Mouse (Mus musculus) myocyte (in vitro differentiated cells): ENCODE data around the gene Bbof1. TPM values are rescaled to one million over a fixed set of nuclear protein-coding genes. Genes with fewer than 3 reads are reported as not detected.

Source experiments
- H3K27me3 ChIP-seq: one replicate; pipeline ENCODE4 v1.6.1; 2011; ENCODE audit not compliant: control insufficient read depth, insufficient read depth, insufficient read length
- H3K36me3 ChIP-seq: one replicate; pipeline ENCODE4 v1.6.1; 2011; ENCODE audit not compliant: control insufficient read depth, insufficient read depth
- H3K4me2 ChIP-seq: one replicate; pipeline ENCODE4 v1.6.1; 2011; ENCODE audit warnings: low read depth, control low read depth
- H3K4me3 ChIP-seq: one replicate; pipeline ENCODE4 v1.5.1; 2011; ENCODE audit warnings: mild to moderate bottlenecking, control low read depth, moderate library complexity
- H3K79me2 ChIP-seq: one replicate; pipeline ENCODE4 v1.6.1; 2011; ENCODE audit not compliant: control insufficient read depth, insufficient read depth
- H3ac ChIP-seq: one replicate; pipeline ENCODE4 v1.6.1; 2011; ENCODE audit not compliant: control insufficient read depth, insufficient read length
- CEBPB ChIP-seq: IDR thresholded peaks from 2 replicates; pipeline ENCODE4 v1.6.1; 2011; ENCODE audit warnings: mild to moderate bottlenecking, moderate library complexity; ENCODE audit not compliant: poor library complexity, insufficient read depth, severe bottlenecking
- E2F4 ChIP-seq: IDR thresholded peaks from one replicate; pipeline ENCODE4 v1.6.1; 2011; ENCODE audit warnings: mild to moderate bottlenecking, control low read depth, moderate library complexity; ENCODE audit not compliant: insufficient read depth
- MAX ChIP-seq: IDR thresholded peaks from one replicate; pipeline ENCODE4 v1.6.1; 2011; ENCODE audit warnings: low read depth, mild to moderate bottlenecking, control low read depth
- MYOD1 ChIP-seq, 3 experiments: IDR thresholded peaks; one replicate each; pipeline ENCODE4 v1.6.1; 2011; ENCODE audit warnings: control low read depth in 2 of 3, low read depth in 2 of 3, mild to moderate bottlenecking in 2 of 3, moderate library complexity in 1 of 3; ENCODE audit not compliant: insufficient read length in 2 of 3, control insufficient read depth in 1 of 3
- MYOG ChIP-seq, 3 experiments: IDR thresholded peaks; one replicate each; pipeline ENCODE4 v1.6.1; 2011; ENCODE audit warnings: control low read depth in 2 of 3, low read depth in 2 of 3, mild to moderate bottlenecking in 2 of 3; ENCODE audit not compliant: insufficient read length in 2 of 3, control insufficient read depth in 1 of 3, insufficient read depth in 1 of 3
- POLR2A ChIP-seq: IDR thresholded peaks from one replicate; pipeline ENCODE4 v1.6.1; 2011; ENCODE audit warnings: low read depth, mild to moderate bottlenecking, control low read depth, moderate library complexity; ENCODE audit not compliant: insufficient read length
- POLR2AphosphoS2 ChIP-seq: IDR thresholded peaks from one replicate; pipeline ENCODE4 v1.6.1; 2011; ENCODE audit warnings: low read depth, control low read depth; ENCODE audit not compliant: insufficient read length
- REST ChIP-seq: IDR thresholded peaks from one replicate; pipeline ENCODE4 v1.6.1; 2011; ENCODE audit warnings: mild to moderate bottlenecking, control low read depth, moderate library complexity; ENCODE audit not compliant: insufficient read depth, insufficient read length
- SRF ChIP-seq: IDR thresholded peaks from one replicate; pipeline ENCODE4 v1.6.1; 2011; ENCODE audit warnings: low read depth; ENCODE audit not compliant: control insufficient read depth, insufficient read length
- TCF12 ChIP-seq: IDR thresholded peaks from one replicate; pipeline ENCODE4 v1.6.1; 2011; ENCODE audit warnings: mild to moderate bottlenecking, control low read depth; ENCODE audit not compliant: poor library complexity, insufficient read depth, severe bottlenecking
- TCF3 ChIP-seq: IDR thresholded peaks from one replicate; pipeline ENCODE4 v1.6.1; 2011; ENCODE audit warnings: low read depth, control low read depth; ENCODE audit not compliant: insufficient read length
- USF1 ChIP-seq: IDR thresholded peaks from one replicate; pipeline ENCODE4 v1.6.1; 2011; ENCODE audit warnings: low read depth, mild to moderate bottlenecking, control low read depth, moderate library complexity
- polyA plus RNA-seq: library from polyadenylated mRNA; unstranded; fragments of >200 nt; fragmentation: generic; extraction: Trizol; gene quantifications from one replicate; pipeline ENCODE4 v1.2.1, GENCODE M21; 2012; ENCODE audit warnings: missing spikeins

Bbof1 gene
- 0.38 TPM for polyA plus RNA-seq

DNA sequence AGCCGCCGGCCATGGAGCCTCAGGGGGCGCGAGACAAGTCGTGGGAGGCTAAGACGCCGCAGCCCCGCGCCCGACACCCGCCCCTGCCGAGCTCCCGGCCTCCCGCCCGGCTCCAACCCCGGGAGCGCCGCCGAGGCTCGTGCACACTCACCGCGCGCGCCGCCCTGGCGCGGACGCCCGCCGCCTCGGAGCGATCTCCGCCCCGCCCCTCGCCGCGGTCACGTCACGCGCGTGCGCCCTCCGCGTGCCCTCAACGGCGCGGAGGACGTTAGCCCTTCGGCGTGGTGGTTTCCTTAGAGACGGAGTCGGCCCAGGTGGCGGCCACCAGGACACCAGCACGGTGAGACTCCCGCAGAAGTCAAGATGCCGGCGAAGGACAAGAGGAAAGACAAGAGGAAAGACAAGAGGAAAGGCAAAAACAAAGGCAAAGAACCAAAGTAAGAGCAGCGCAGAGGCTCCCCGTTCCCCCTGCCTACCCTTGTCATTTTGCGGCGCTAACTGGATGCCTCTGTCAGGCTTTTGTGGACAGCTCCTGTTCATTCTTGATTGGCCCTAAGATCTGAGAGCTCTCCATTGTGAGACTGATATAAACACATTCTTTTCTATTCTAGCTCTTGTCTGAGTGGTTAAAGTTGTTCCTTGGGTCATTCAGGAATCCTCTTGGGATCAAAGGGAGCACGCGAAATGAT, at the start of gene Bbof1, which contains the start of gene Entpd5:
Gene Bbof1, plus strand, starts transcription at position 253 of the 689 bp plus-strand sequence.
Gene Entpd5, minus strand, starts transcription at position 211 of the 689 bp plus-strand sequence.
- no peaks in the 10 kb centered on the region for H3K36me3 ChIP-seq
- TF ChIP-seq MYOD1 (IDR thresholded peaks at IDR 0.05; ENCODE audit: control insufficient read depth in 1 of 3, insufficient read length in 2 of 3, low read depth in 2 of 3) (peak in 1 of 3 experiments; percentile 11), CEBPB (no peak), POLR2A (peak; percentile 93), POLR2AphosphoS2 (peak; percentile 78)
- H3ac ChIP-seq: peak within 1 kb of the TSS; percentile 65
- peak within 1 kb of the TSS; percentile 99 for H3K4me2 ChIP-seq
- H3K79me2 ChIP-seq: no peaks in the 10 kb centered on the region
- H3K4me3 ChIP-seq: peak within 1 kb of the TSS; percentile 58
- H3K27me3 ChIP-seq: no peaks in the 10 kb centered on the region

DNA sequence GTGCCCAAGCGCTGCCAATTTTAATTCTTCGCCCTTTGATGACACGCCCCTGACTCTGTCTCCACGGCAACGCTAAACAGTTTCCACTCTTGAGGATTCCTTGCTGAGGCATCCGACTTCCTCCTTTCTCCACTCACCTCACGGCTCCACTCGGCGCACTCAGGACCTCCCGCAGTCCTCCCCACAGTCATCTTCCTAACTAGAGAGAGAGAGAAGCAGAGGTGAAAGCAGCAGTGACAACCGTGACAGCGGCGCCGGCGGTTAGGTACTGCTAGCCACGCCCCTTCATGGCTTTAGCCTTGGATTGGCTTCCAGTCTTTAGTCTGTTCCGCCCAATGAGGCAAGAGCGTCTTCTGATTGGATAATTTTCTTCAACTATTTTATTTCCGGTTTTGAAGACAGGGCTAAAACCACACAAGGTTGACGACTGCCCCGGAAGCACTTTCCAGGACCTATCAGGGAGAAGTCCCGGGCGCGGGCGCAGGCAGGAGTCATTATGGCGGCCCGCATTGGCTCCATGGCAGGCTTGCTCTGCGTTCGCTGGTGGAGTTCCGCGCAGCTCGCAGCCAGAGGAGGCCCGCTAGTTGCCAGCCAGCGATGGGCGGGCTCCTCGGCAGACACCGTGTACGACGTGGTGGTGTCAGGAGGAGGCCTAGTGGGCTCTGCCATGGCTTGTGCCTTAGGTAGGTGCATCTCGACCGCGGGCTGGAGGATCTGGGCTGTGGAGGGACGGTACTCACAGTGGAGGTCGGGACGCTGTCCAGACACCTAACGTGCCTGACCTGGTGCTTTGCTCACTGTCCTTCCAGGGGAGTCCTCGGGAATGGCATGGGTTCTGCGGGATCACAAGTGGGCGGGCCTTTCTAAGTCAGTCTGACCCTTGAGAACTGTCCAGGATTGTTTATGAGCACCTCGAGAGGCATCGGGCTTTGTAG, 47.0 kb upstream of the Bbof1 start, which contains the start of the genes Coq6 and Fam161b:
Gene Coq6, plus strand, starts transcription at position 103 of the 935 bp plus-strand sequence.
Gene Fam161b, minus strand, starts transcription at position 279 of the 935 bp plus-strand sequence.
- H3K4me2 ChIP-seq: peak within 1 kb of the TSS; percentile 77
- TF ChIP-seq REST (no peak), E2F4 (peak; percentile 19), TCF3 (no peak), MYOD1 (IDR thresholded peaks at IDR 0.05; ENCODE audit: control insufficient read depth in 1 of 3, insufficient read length in 2 of 3, low read depth in 2 of 3) (no peak), MYOG (IDR thresholded peaks at IDR 0.05; ENCODE audit: control insufficient read depth in 1 of 3, insufficient read depth in 1 of 3, insufficient read length in 2 of 3, low read depth in 2 of 3) (no peak), SRF (no peak), POLR2A (peak; percentile 77), MAX (no peak), POLR2AphosphoS2 (peak; percentile 55), CEBPB (no peak), TCF12 (no peak), USF1 (no peak)
- peaks cover 38% of the 10 kb centered on the region for H3K79me2 ChIP-seq
- no peaks in the 10 kb centered on the region for H3K36me3 ChIP-seq
- no peaks in the 10 kb centered on the region for H3K27me3 ChIP-seq
- peak within 1 kb of the TSS; percentile 89 for H3K4me3 ChIP-seq
- H3ac ChIP-seq: peak within 1 kb of the TSS; percentile 49

DNA sequence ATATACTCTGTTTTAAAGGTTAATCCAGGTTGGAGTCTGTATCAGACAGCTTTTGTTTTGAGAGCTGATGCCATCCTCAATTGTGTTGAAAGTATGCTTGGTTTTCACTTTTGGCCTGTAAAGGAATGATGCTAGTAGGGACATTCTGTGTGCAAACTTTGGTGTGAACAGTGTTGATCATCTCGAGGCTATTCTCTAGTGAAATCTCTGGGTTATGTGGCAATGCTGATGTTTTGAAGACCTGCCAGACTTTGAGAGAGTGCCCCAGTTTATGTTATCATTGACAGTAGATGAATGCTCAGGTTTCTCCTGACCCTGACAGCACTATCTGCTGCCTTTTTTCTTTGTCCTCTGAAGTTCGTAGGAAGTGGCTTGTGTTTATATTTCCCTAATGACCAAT, 46.0 kb upstream of the Bbof1 start:
- TF ChIP-seq E2F4 (no peak), MYOD1 (IDR thresholded peaks at IDR 0.05; ENCODE audit: control insufficient read depth in 1 of 3, insufficient read length in 2 of 3, low read depth in 2 of 3) (no peak), USF1 (no peak), MAX (no peak), TCF12 (no peak), CEBPB (no peak), POLR2A (no peak), SRF (no peak), REST (no peak), TCF3 (no peak), POLR2AphosphoS2 (no peak)
- Histone ChIP-seq H3K27me3 (no peaks in the 10 kb centered on the region), H3K4me3 (peak overlapping the region; percentile 89), H3K36me3 (no peaks in the 10 kb centered on the region), H3K4me2 (peak overlapping the region; percentile 77), H3ac (peak overlapping the region; percentile 49), H3K79me2 (peaks cover 38% of the 10 kb centered on the region)

DNA sequence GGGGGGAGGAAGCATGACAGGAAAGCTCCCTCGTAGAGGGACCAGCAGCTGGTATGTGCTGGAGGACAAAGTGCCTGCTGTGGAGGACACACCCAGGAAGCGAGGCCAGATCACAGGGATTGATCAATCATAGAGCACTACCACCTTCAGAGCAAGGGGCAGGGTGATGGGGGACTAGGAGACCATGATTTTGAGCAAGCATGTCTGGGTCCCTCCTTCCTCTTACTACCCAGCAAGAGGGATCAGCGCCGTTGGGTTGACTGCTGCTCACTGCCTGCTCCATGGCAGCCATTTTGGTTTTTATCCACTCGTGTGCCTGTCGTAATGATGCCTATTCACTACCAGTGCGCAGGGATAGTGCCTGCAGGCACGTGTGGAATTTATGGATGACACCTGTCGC, 44.6 kb upstream of the Bbof1 start:
- Histone ChIP-seq H3K79me2 (peaks cover 38% of the 10 kb centered on the region), H3ac (no peak overlapping the region), H3K4me3 (no peak overlapping the region), H3K36me3 (peaks cover 5% of the 10 kb centered on the region), H3K27me3 (no peaks in the 10 kb centered on the region), H3K4me2 (no peak overlapping the region)
- TF ChIP-seq SRF: no peak
- no peak for TF ChIP-seq MYOG (IDR thresholded peaks at IDR 0.05; ENCODE audit: control insufficient read depth in 1 of 3, insufficient read depth in 1 of 3, insufficient read length in 2 of 3, low read depth in 2 of 3)
- no peak for TF ChIP-seq USF1
- TF ChIP-seq CEBPB: no peak
- TF ChIP-seq POLR2AphosphoS2: no peak
- TF ChIP-seq E2F4: no peak
- TF ChIP-seq TCF3: no peak
- no peak for TF ChIP-seq MYOD1 (IDR thresholded peaks at IDR 0.05; ENCODE audit: control insufficient read depth in 1 of 3, insufficient read length in 2 of 3, low read depth in 2 of 3)
- TF ChIP-seq TCF12: no peak
- TF ChIP-seq MAX: no peak
